Mouse (Mus musculus): ENCODE data around the gene Arhgap42. TPM values are rescaled to one million over a fixed set of nuclear protein-coding genes. Genes with fewer than 3 reads are reported as not detected.

Arhgap42 gene
- total and polyA plus RNA-seq, 2 experiments from 2014 or later = 11.2 to 11.3 TPM

- no peaks in the 10 kb centered on the region for H3K9me3 ChIP-seq (ENCODE audit: low read length)
- 79% methylated on average over 1 of the region's 1 CpGs for WGBS
- no peak overlapping the region for H3K9ac ChIP-seq (replicated peaks; ENCODE audit: low read length, poor library complexity, severe bottlenecking)
- H3K27ac ChIP-seq (ENCODE audit: low read depth, low read length) = no peak overlapping the region
- DNase-seq (ENCODE audit: low spot score) (no peak), ATAC-seq (ENCODE audit: low FRiP score) (no peak)
- no peaks in the 10 kb centered on the region for H3K4me1 ChIP-seq (ENCODE audit: insufficient read depth, low read length)
- H3K27me3 ChIP-seq (ENCODE audit: insufficient read depth, low read length) = no peaks in the 10 kb centered on the region
- no peak overlapping the region for H3K4me2 ChIP-seq (ENCODE audit: low read depth, low read length, poor library complexity, severe bottlenecking)
- H3K4me3 ChIP-seq (ENCODE audit: low read depth, low read length) = no peak overlapping the region
- H3K36me3 ChIP-seq (ENCODE audit: insufficient read depth, low read length) = no peaks in the 10 kb centered on the region
- no peak for TF ChIP-seq CTCF (IDR thresholded peaks at IDR 0.05)
Observed at GRCm38 (mm10) chr9:9173091-9173490, 65.8 kb downstream of the Arhgap42 start.

GRCm38 (mm10) chr9:9171146-9171816 lies 67.6 kb downstream of the Arhgap42 start:
- H3K4me3 ChIP-seq (ENCODE audit: low read depth, low read length) = no peak overlapping the region
- DNase-seq (ENCODE audit: low spot score) = no peak
- no peaks in the 10 kb centered on the region for H3K9me3 ChIP-seq (ENCODE audit: low read length)
- H3K36me3 ChIP-seq (ENCODE audit: insufficient read depth, low read length) = no peaks in the 10 kb centered on the region
- H3K27me3 ChIP-seq (ENCODE audit: insufficient read depth, low read length) = no peaks in the 10 kb centered on the region
- no peak overlapping the region for H3K27ac ChIP-seq (ENCODE audit: low read depth, low read length)
- TF ChIP-seq CTCF (IDR thresholded peaks at IDR 0.05) = no peak
- H3K4me2 ChIP-seq (ENCODE audit: low read depth, low read length, poor library complexity, severe bottlenecking) = no peak overlapping the region
- WGBS = 83% methylated on average over 5 of the region's 5 CpGs
- H3K4me1 ChIP-seq (ENCODE audit: insufficient read depth, low read length) = no peaks in the 10 kb centered on the region
- ATAC-seq (ENCODE audit: low FRiP score) = peak; percentile 44; the same call in 1 of the 2 replicates
- H3K9ac ChIP-seq (replicated peaks; ENCODE audit: low read length, poor library complexity, severe bottlenecking) = no peak overlapping the region

GRCm38 (mm10) chr9:9165641-9166063 lies 73.2 kb downstream of the Arhgap42 start:
- H3K4me1 ChIP-seq (ENCODE audit: insufficient read depth, low read length) = no peaks in the 10 kb centered on the region
- DNase-seq (ENCODE audit: low spot score) (no peak), ATAC-seq (ENCODE audit: low FRiP score) (no peak)
- H3K27ac ChIP-seq (ENCODE audit: low read depth, low read length) = no peak overlapping the region
- H3K36me3 ChIP-seq (ENCODE audit: insufficient read depth, low read length) = no peaks in the 10 kb centered on the region
- H3K27me3 ChIP-seq (ENCODE audit: insufficient read depth, low read length) = no peaks in the 10 kb centered on the region
- WGBS = 84% methylated on average over 4 of the region's 4 CpGs
- H3K9me3 ChIP-seq (ENCODE audit: low read length) = no peaks in the 10 kb centered on the region
- no peak overlapping the region for H3K4me2 ChIP-seq (ENCODE audit: low read depth, low read length, poor library complexity, severe bottlenecking)
- no peak overlapping the region for H3K4me3 ChIP-seq (ENCODE audit: low read depth, low read length)
- no peak for TF ChIP-seq CTCF (IDR thresholded peaks at IDR 0.05)
- H3K9ac ChIP-seq (replicated peaks; ENCODE audit: low read length, poor library complexity, severe bottlenecking) = no peak overlapping the region

GRCm38 (mm10) chr9:9160736-9161135 lies 78.2 kb downstream of the Arhgap42 start:
- H3K27me3 ChIP-seq (ENCODE audit: insufficient read depth, low read length) = no peaks in the 10 kb centered on the region
- no peaks in the 10 kb centered on the region for H3K9me3 ChIP-seq (ENCODE audit: low read length)
- no peak overlapping the region for H3K4me2 ChIP-seq (ENCODE audit: low read depth, low read length, poor library complexity, severe bottlenecking)
- WGBS = 55% methylated on average over 3 of the region's 3 CpGs
- H3K27ac ChIP-seq (ENCODE audit: low read depth, low read length) = no peak overlapping the region
- no peaks in the 10 kb centered on the region for H3K4me1 ChIP-seq (ENCODE audit: insufficient read depth, low read length)
- H3K4me3 ChIP-seq (ENCODE audit: low read depth, low read length) = no peak overlapping the region
- no peak overlapping the region for H3K9ac ChIP-seq (replicated peaks; ENCODE audit: low read length, poor library complexity, severe bottlenecking)
- no peak for DNase-seq (ENCODE audit: low spot score)
- TF ChIP-seq CTCF (IDR thresholded peaks at IDR 0.05) = no peak
- H3K36me3 ChIP-seq (ENCODE audit: insufficient read depth, low read length) = no peaks in the 10 kb centered on the region
- ATAC-seq (ENCODE audit: low FRiP score) = no peak

DNA sequence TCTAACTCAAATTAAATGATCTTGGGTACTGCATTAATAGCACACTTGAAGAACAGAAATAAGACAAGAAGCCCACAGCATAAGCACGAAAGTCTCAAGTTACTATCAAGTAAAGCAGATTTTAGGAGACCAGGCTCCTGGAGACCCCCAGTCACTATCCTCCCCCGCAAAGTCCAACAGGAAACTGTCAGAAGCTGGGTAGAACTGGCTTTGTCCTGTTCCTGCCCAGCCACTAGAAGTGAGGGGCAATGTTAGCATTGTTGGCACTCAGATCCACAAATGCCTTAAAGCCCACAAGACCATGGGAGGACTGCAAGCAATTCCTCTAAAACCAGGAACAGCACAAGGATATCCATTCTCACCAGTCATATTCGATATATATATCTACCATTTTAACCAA lies 80.7 kb downstream of the Arhgap42 start:
- no peaks in the 10 kb centered on the region for H3K9me3 ChIP-seq (ENCODE audit: low read length)
- WGBS = 92% methylated on average over 3 of the region's 3 CpGs
- H3K27me3 ChIP-seq (ENCODE audit: insufficient read depth, low read length) = no peaks in the 10 kb centered on the region
- no peak overlapping the region for H3K9ac ChIP-seq (replicated peaks; ENCODE audit: low read length, poor library complexity, severe bottlenecking)
- H3K4me2 ChIP-seq (ENCODE audit: low read depth, low read length, poor library complexity, severe bottlenecking) = no peak overlapping the region
- ATAC-seq (ENCODE audit: low FRiP score) (no peak), DNase-seq (ENCODE audit: low spot score) (no peak)
- no peaks in the 10 kb centered on the region for H3K4me1 ChIP-seq (ENCODE audit: insufficient read depth, low read length)
- TF ChIP-seq CTCF (IDR thresholded peaks at IDR 0.05) = no peak
- no peaks in the 10 kb centered on the region for H3K36me3 ChIP-seq (ENCODE audit: insufficient read depth, low read length)
- no peak overlapping the region for H3K27ac ChIP-seq (ENCODE audit: low read depth, low read length)
- H3K4me3 ChIP-seq (ENCODE audit: low read depth, low read length) = no peak overlapping the region

DNA sequence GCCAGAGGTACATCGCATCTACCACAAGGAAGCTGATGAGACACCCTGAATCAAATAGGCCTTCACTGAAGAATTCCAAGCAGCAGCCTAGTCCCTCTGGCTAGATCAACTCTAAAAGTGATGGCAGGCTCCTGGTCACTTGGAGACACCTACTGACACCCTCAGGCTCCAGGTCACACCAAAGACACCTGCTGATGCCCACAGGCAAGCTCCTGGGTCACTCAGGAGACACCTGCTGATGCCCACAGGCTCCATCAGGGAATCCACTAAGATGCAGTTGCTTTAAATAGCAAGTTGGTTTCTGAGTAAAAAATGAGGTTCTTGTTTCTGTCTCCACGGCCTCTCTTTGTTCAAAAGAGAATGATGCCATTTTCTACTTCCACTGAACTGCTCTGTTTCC lies 81.5 kb downstream of the Arhgap42 start:
- no peak overlapping the region for H3K27ac ChIP-seq (ENCODE audit: low read depth, low read length)
- DNase-seq (ENCODE audit: low spot score) = no peak
- H3K9me3 ChIP-seq (ENCODE audit: low read length) = no peaks in the 10 kb centered on the region
- no peak for TF ChIP-seq CTCF (IDR thresholded peaks at IDR 0.05)
- 74% methylated on average over 2 of the region's 2 CpGs for WGBS
- no peak overlapping the region for H3K4me3 ChIP-seq (ENCODE audit: low read depth, low read length)
- ATAC-seq (ENCODE audit: low FRiP score) = no peak
- H3K36me3 ChIP-seq (ENCODE audit: insufficient read depth, low read length) = no peaks in the 10 kb centered on the region
- H3K27me3 ChIP-seq (ENCODE audit: insufficient read depth, low read length) = no peaks in the 10 kb centered on the region
- no peak overlapping the region for H3K4me2 ChIP-seq (ENCODE audit: low read depth, low read length, poor library complexity, severe bottlenecking)
- H3K9ac ChIP-seq (replicated peaks; ENCODE audit: low read length, poor library complexity, severe bottlenecking) = no peak overlapping the region
- H3K4me1 ChIP-seq (ENCODE audit: insufficient read depth, low read length) = no peaks in the 10 kb centered on the region
